Mouse (Mus musculus) G1E (cell line): ENCODE measurements around the gene Pde9a. TPM values are rescaled to one million over a fixed set of nuclear protein-coding genes. Genes with fewer than 3 reads are reported as not detected.

ENCODE experiments used
- ATAC-seq: 2 replicates; pipeline ENCODE4 v1.8.0; 2016; ENCODE audit warnings: mild to moderate bottlenecking; ENCODE audit not compliant: insufficient number of reproducible peaks, poor library complexity, low FRiP score, severe bottlenecking; ENCODE audit errors: extremely low read depth
- DNase-seq: peaks from one replicate; pipeline ENCODE4 v3.0.0; 2012; ENCODE audit warnings: low spot score
- H3K27me3 ChIP-seq: 2 replicates; pipeline ENCODE4 v1.6.1; 2012; ENCODE audit warnings: mild to moderate bottlenecking, low read length, inconsistent platforms; ENCODE audit not compliant: insufficient read depth
- H3K36me3 ChIP-seq: replicated peaks from 2 replicates; pipeline ENCODE3; 2012; ENCODE audit warnings: mild to moderate bottlenecking, inconsistent platforms
- H3K4me1 ChIP-seq: 2 replicates; pipeline ENCODE4 v1.6.1; 2012; ENCODE audit warnings: low read depth, low read length, inconsistent platforms, mixed read lengths; ENCODE audit not compliant: insufficient read depth
- H3K4me3 ChIP-seq: 2 replicates; pipeline ENCODE4 v1.5.1; 2012; ENCODE audit warnings: low read depth, mild to moderate bottlenecking, inconsistent platforms, low read length, moderate library complexity, mixed read lengths
- H3K9me3 ChIP-seq: replicated peaks from 2 replicates; pipeline ENCODE4 v1.6.1; 2012; ENCODE audit warnings: inconsistent platforms
- CTCF ChIP-seq: IDR thresholded peaks from 2 replicates; pipeline ENCODE4 v1.5.1; 2012; ENCODE audit warnings: low read depth, low read length, inconsistent platforms, mixed read lengths
- GATA1 ChIP-seq: IDR thresholded peaks from 2 replicates; pipeline ENCODE4 v1.6.1; 2012; ENCODE audit warnings: borderline replicate concordance, low read length, inconsistent platforms, mixed read lengths
- GATA2 ChIP-seq: IDR thresholded peaks from 2 replicates; pipeline ENCODE4 v1.6.1; 2012; ENCODE audit warnings: low read depth, low read length, inconsistent platforms, borderline replicate concordance
- POLR2AphosphoS5 ChIP-seq: IDR thresholded peaks from 2 replicates; pipeline ENCODE4 v1.6.1; 2012; ENCODE audit warnings: low read depth, low read length, inconsistent platforms; ENCODE audit not compliant: insufficient replicate concordance
- TAL1 ChIP-seq: conservative IDR thresholded peaks from 2 replicates; pipeline ENCODE4 v1.6.1; 2012; ENCODE audit warnings: low read depth, low read length, inconsistent platforms, mixed read lengths
- polyA plus RNA-seq: library from polyadenylated mRNA; stranded (reverse); fragments of >175 nt; gene quantifications from 2 replicates; pipeline ENCODE4 v1.2.3, GENCODE M21; 2012
- total RNA-seq, 2 experiments: library from RNA; stranded (forward) in 1 of 2; stranded (reverse) in 1 of 2; fragments of 200-1000 nt in 1 of 2; fragments of >200 nt in 1 of 2; fragmentation: Nextera tagmentation in 1 of 2; gene quantifications; 2 replicates each; pipeline ENCODE4 v1.2.3; 2014 to 2017

The Pde9a gene
- total and polyA plus RNA-seq, 3 experiments: 0.16 TPM; not detected in 2

GRCm38 (mm10) chr17:31466854-31467253 lies 80.8 kb downstream of the Pde9a start:
- 0 out of 2 replicates have a peak, but pooled peaks cover 2% of the 10 kb centered on the region for H3K9me3 ChIP-seq
- H3K36me3 ChIP-seq: no peaks in the 10 kb centered on the region
- no peaks in the 10 kb centered on the region for H3K4me1 ChIP-seq
- ATAC-seq (no peak), DNase-seq (no peak)
- no peak overlapping the region for H3K4me3 ChIP-seq
- TF ChIP-seq CTCF: 0 out of 2 replicates have a peak, but pooled peaks have one; percentile 22
- TF ChIP-seq GATA1: no peak
- no peak for TF ChIP-seq GATA2
- H3K27me3 ChIP-seq: no peaks in the 10 kb centered on the region

DNA sequence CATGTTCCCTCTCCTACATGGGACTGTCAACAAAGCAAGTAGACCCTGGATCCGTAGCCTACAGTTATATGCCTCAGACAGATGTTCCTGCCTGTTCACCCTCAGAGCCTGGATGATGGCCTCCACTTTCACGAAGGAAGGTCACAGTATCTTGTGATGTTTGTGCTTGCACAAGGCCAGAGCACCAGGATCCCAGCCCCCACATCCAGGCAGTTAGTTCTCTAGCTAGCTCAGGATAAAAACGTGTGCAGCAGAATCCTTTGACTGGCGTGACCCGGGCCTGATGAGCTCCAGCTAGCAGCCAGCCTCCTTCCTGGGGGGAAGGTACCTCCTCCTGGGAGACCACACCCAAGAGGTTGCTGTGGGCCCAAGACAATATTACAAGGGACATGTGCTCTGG lies 82.5 kb downstream of the Pde9a start:
- Histone ChIP-seq H3K4me3 (no peak overlapping the region), H3K27me3 (no peaks in the 10 kb centered on the region), H3K36me3 (no peaks in the 10 kb centered on the region), H3K4me1 (no peaks in the 10 kb centered on the region), H3K9me3 (no peaks in the 10 kb centered on the region)
- DNase-seq (no peak), ATAC-seq (no peak)
- TF ChIP-seq GATA1: no peak

DNA sequence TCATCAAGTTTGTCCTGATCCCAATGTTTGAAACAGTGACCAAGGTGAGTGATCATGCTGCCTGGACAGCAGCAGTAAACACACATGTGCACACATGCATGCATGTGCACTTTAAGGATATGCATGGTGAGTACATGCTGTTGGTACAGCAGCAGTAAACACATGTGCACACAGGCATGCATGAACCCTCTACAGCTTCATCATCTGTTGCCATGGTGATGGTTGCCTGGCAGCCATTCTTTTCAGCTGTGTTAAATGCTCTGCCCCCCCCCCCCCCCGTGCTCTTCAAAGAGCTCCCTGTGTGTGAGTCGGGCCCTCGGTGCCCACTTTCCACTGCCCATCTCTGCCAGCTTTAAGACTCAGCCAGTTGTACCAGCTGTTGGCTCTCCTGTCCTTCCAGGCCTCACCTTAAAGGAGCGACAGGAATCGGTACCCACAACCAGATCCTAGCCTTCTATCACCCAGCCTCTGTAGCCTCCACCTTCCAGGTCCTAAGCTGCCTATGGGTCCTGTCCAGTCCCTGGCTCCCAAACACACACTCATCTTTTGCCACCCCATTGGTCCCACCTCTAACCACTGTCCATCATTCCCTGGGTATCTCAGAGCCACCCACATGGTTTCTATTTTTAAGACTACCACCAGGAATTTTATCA lies 84.9 kb downstream of the Pde9a start:
- DNase-seq (no peak), ATAC-seq (no peak)
- Histone ChIP-seq H3K36me3 (no peaks in the 10 kb centered on the region), H3K9me3 (no peaks in the 10 kb centered on the region), H3K27me3 (no peaks in the 10 kb centered on the region), H3K4me3 (no peak overlapping the region), H3K4me1 (no peaks in the 10 kb centered on the region)
- no peak for TF ChIP-seq CTCF
- TF ChIP-seq POLR2AphosphoS5: no peak
- no peak for TF ChIP-seq GATA1
- TF ChIP-seq GATA2: no peak

GRCm38 (mm10) chr17:31474388-31474787 lies 88.4 kb downstream of the Pde9a start:
- no peaks in the 10 kb centered on the region for H3K9me3 ChIP-seq
- ATAC-seq (no peak), DNase-seq (no peak)
- H3K4me1 ChIP-seq: no peaks in the 10 kb centered on the region
- no peak overlapping the region for H3K4me3 ChIP-seq
- H3K27me3 ChIP-seq: no peaks in the 10 kb centered on the region
- H3K36me3 ChIP-seq: no peaks in the 10 kb centered on the region
- TF ChIP-seq GATA2 (no peak), GATA1 (no peak), POLR2AphosphoS5 (no peak), CTCF (no peak), TAL1 (no peak)

GRCm38 (mm10) chr17:31478606-31479005 lies 92.6 kb downstream of the Pde9a start:
- no peaks in the 10 kb centered on the region for H3K9me3 ChIP-seq
- H3K4me3 ChIP-seq: no peak overlapping the region
- no peaks in the 10 kb centered on the region for H3K36me3 ChIP-seq
- TF ChIP-seq CTCF (no peak), TAL1 (no peak), GATA1 (no peak), GATA2 (no peak), POLR2AphosphoS5 (no peak)
- ATAC-seq (no peak), DNase-seq (no peak)
- peaks cover 4% of the 10 kb centered on the region; the same call in 1 of the 2 replicates for H3K27me3 ChIP-seq
- H3K4me1 ChIP-seq: no peaks in the 10 kb centered on the region

GRCm38 (mm10) chr17:31479108-31479844 lies 93.3 kb downstream of the Pde9a start:
- Histone ChIP-seq H3K36me3 (no peaks in the 10 kb centered on the region), H3K27me3 (peaks cover 4% of the 10 kb centered on the region; the same call in 1 of the 2 replicates), H3K4me1 (no peaks in the 10 kb centered on the region), H3K4me3 (no peak overlapping the region), H3K9me3 (no peaks in the 10 kb centered on the region)
- DNase-seq (no peak), ATAC-seq (no peak)
- TF ChIP-seq TAL1: no peak
- no peak for TF ChIP-seq POLR2AphosphoS5
- TF ChIP-seq GATA1: no peak
- TF ChIP-seq GATA2: no peak
- TF ChIP-seq CTCF: no peak
